Mouse (Mus musculus): ENCODE results near the gene Pbx3. TPM values are rescaled to one million over a fixed set of nuclear protein-coding genes. Genes with fewer than 3 reads are reported as not detected.

Gene Pbx3
- polyA plus RNA-seq, 1 experiment from 2014 or later: 21.3 TPM

DNA sequence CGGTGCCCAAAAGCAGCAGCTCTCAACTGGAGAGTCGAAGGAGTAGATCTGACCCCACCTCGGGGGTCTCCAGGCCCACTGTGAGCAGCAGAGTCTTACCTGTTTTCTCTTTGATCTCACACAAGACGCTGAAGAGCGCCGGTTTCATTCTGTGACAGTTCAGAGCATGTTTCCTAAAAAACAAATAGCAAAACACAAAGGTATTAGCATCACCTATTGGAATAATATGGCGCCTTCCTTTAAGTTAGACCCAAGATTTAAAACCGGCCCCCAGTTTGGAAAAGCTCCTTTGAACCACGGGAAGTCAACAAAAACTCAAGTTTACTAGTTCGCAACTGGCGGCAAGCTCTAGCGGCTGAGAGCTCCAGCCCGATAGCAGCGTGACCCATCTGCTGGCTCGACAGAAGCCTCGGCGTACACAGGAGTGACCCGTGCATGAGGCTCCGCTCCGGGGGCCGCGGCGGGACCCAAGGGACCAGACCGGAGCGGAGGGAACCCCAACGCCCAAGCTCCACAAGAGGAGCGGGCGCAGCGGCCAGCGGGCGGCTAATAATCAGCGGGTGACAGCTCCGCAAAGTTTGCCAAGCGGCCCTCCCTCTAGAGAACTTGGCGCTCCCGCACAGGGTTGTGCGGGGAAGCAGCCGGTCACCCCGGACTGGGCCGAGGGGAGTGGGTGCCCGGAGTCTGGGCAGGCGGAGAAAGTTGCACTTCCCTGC lies 2.1 kb downstream of the Pbx3 start:
- Histone ChIP-seq H3K4me3 (replicated peaks; ENCODE audit: low read depth, low read length) (peak overlapping the region; percentile 98), H3K9ac (ENCODE audit: low read depth, low read length) (peak overlapping the region; percentile 95), H3K4me1 (replicated peaks; ENCODE audit: insufficient read depth, low read length) (0 out of 2 replicates have a peak, but pooled peaks cover 5% of the 10 kb centered on the region), H3K9me3 (replicated peaks; ENCODE audit: low read length) (no peaks in the 10 kb centered on the region), H3K36me3 (ENCODE audit: insufficient read depth, low read length) (no peaks in the 10 kb centered on the region), H3K27ac (peak overlapping the region; percentile 97), H3K4me2 (ENCODE audit: low read length) (peak overlapping the region; percentile 95), H3K27me3 (ENCODE audit: insufficient read depth, low read length) (no peaks in the 10 kb centered on the region)
- under 1% methylated on average over 42 of the region's 42 CpGs for WGBS
- no peak for ATAC-seq (replicated peaks; ENCODE audit: low FRiP score, low read depth)
- DNase-seq (ENCODE audit: low spot score): peak; percentile 44
- no peak for TF ChIP-seq CTCF (IDR thresholded peaks at IDR 0.05; ENCODE audit: low read depth)

DNA sequence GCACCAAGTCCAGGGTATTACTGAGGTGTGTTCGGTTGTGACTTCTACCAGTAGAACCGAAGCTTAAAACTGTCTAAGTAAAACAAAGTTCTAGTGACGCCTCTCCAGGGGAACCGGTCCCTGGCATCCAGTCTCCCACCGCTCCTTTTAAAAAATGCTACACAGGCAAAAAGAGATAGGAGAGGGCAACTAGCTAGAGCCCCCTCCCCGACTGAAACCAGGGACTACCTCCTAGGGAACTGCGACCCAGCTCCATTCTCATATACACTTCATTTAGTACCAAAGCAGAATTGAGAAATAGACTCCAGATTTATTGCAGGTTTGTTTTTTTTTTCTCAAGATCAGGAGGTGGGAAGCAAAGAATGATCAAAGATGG lies 2.6 kb downstream of the Pbx3 start:
- Histone ChIP-seq H3K27me3 (ENCODE audit: insufficient read depth, low read length) (no peaks in the 10 kb centered on the region), H3K4me2 (ENCODE audit: low read length) (peak overlapping the region; percentile 95), H3K9ac (ENCODE audit: low read depth, low read length) (peak overlapping the region; percentile 95; the same call in 1 of the 2 replicates), H3K4me3 (replicated peaks; ENCODE audit: low read depth, low read length) (peak overlapping the region; percentile 98), H3K9me3 (replicated peaks; ENCODE audit: low read length) (no peaks in the 10 kb centered on the region), H3K27ac (no peak overlapping the region), H3K36me3 (ENCODE audit: insufficient read depth, low read length) (no peaks in the 10 kb centered on the region), H3K4me1 (replicated peaks; ENCODE audit: insufficient read depth, low read length) (0 out of 2 replicates have a peak, but pooled peaks cover 5% of the 10 kb centered on the region)
- TF ChIP-seq CTCF (IDR thresholded peaks at IDR 0.05; ENCODE audit: low read depth): no peak
- 14% methylated on average over 7 of the region's 7 CpGs for WGBS
- ATAC-seq (replicated peaks; ENCODE audit: low FRiP score, low read depth) (no peak), DNase-seq (ENCODE audit: low spot score) (no peak)

DNA sequence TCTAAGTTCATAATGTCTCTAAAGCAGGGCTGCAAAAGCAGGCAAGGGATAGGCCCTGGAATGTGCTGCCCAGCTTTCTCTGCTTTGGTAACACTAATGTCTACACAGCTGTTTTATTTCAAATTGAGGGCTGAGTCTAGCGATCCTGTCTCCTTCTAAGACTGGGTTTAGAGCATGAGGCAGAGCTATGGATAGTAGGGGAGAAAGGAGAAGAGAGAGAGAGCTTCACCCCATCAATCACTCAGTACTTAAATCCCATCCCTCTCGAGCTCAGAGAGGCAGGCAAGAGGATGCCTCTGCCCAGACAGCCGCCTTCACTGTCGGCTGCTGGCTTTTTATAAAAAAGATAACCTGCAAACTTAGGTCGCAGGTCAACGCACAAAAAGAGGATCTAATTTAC lies 4.5 kb downstream of the Pbx3 start:
- Histone ChIP-seq H3K27me3 (ENCODE audit: insufficient read depth, low read length) (no peaks in the 10 kb centered on the region), H3K36me3 (ENCODE audit: insufficient read depth, low read length) (no peaks in the 10 kb centered on the region), H3K4me2 (ENCODE audit: low read length) (0 out of 2 replicates have a peak overlapping the region, but pooled peaks have one; percentile 0), H3K27ac (no peak overlapping the region), H3K4me1 (replicated peaks; ENCODE audit: insufficient read depth, low read length) (0 out of 2 replicates have a peak, but pooled peaks cover 5% of the 10 kb centered on the region), H3K9ac (ENCODE audit: low read depth, low read length) (no peak overlapping the region), H3K4me3 (replicated peaks; ENCODE audit: low read depth, low read length) (no peak overlapping the region; the same call in 1 of the 2 replicates), H3K9me3 (replicated peaks; ENCODE audit: low read length) (no peaks in the 10 kb centered on the region)
- ATAC-seq (replicated peaks; ENCODE audit: low FRiP score, low read depth): no peak
- no peak for TF ChIP-seq CTCF (IDR thresholded peaks at IDR 0.05; ENCODE audit: low read depth)
- WGBS: 42% methylated on average over 6 of the region's 6 CpGs
- peak; percentile 80 for DNase-seq (ENCODE audit: low spot score)

DNA sequence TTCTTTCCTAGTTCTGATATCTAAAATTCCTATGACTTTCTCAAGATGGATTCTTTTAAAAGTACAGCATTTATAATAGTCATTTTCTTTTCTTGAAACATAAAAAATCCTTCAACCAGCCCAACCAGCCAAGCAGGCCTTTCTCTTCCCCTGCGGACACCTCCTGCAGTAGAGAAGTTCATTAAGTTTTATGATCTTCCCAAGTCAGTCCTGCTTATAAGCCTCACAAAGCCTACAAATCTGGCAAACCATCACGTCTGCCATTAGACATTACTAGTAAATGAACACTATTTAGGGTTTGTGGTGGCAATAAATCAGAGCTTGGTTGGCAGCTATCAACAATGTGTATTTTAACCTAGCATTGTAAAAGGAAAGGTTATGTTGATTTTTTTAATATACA lies 5.9 kb downstream of the Pbx3 start:
- no peak for DNase-seq (ENCODE audit: low spot score)
- Histone ChIP-seq H3K36me3 (ENCODE audit: insufficient read depth, low read length) (no peaks in the 10 kb centered on the region), H3K4me2 (ENCODE audit: low read length) (no peak overlapping the region), H3K27me3 (ENCODE audit: insufficient read depth, low read length) (no peaks in the 10 kb centered on the region), H3K27ac (no peak overlapping the region), H3K9me3 (replicated peaks; ENCODE audit: low read length) (no peaks in the 10 kb centered on the region), H3K4me1 (replicated peaks; ENCODE audit: insufficient read depth, low read length) (0 out of 2 replicates have a peak, but pooled peaks cover 5% of the 10 kb centered on the region), H3K9ac (ENCODE audit: low read depth, low read length) (no peak overlapping the region), H3K4me3 (replicated peaks; ENCODE audit: low read depth, low read length) (no peak overlapping the region)
- WGBS: 43% methylated on average over 2 of the region's 2 CpGs
- no peak for TF ChIP-seq CTCF (IDR thresholded peaks at IDR 0.05; ENCODE audit: low read depth)
- no peak for ATAC-seq (replicated peaks; ENCODE audit: low FRiP score, low read depth)

DNA sequence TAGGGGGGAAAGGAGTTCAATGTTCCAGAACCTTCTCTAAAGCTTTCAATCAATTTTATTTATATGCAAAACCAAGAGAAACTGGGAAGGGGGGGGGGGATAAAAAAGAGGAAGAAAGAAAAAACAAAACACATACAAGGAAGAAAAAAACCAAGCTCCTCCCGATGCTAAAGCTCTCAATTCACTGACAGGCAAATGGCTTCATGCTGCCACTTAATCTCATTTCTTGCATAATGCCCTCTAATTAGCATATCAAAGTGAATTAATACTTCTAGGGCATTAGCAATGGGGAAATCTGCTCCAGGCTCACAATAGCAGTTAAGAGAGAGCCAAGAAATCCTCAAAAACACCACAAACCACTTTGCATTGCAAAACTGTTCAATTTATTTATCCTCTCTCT lies 9.3 kb downstream of the Pbx3 start:
- H3K9me3 ChIP-seq (replicated peaks; ENCODE audit: low read length): no peaks in the 10 kb centered on the region
- TF ChIP-seq CTCF (IDR thresholded peaks at IDR 0.05; ENCODE audit: low read depth): no peak
- H3K4me3 ChIP-seq (replicated peaks; ENCODE audit: low read depth, low read length): no peak overlapping the region
- H3K27me3 ChIP-seq (ENCODE audit: insufficient read depth, low read length): no peaks in the 10 kb centered on the region
- H3K9ac ChIP-seq (ENCODE audit: low read depth, low read length): no peak overlapping the region
- no peak overlapping the region for H3K27ac ChIP-seq
- 30% methylated on average over 1 of the region's 1 CpGs for WGBS
- 0 out of 2 replicates have a peak, but pooled peaks cover under 1% of the 10 kb centered on the region for H3K4me1 ChIP-seq (replicated peaks; ENCODE audit: insufficient read depth, low read length)
- H3K4me2 ChIP-seq (ENCODE audit: low read length): no peak overlapping the region
- no peaks in the 10 kb centered on the region for H3K36me3 ChIP-seq (ENCODE audit: insufficient read depth, low read length)
- DNase-seq (ENCODE audit: low spot score) (no peak), ATAC-seq (replicated peaks; ENCODE audit: low FRiP score, low read depth) (no peak)

DNA sequence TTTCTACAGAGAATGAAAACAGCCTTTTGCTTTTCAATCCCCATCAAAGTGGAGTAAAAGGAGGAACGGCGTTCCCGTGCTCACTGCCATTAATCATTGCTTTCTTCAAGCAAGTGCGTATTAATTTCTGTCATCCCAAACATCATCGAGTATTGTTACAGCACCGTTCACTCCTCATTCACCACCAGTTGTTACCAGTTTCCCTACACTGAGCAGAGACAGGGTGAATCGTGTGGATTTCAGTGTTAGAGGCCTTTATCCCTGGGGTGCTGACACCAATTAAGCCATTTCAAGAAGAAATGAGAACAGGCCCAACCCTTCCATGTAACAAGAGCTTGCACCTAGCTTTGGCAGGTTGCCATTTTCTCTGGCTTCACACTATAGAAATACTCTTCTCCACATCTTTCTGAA lies 17.1 kb downstream of the Pbx3 start:
- H3K27me3 ChIP-seq (ENCODE audit: insufficient read depth, low read length): no peaks in the 10 kb centered on the region
- no peak overlapping the region for H3K27ac ChIP-seq

More for the DNA sequence above, 17.1 kb downstream of the Pbx3 start:
- 27% methylated on average over 7 of the region's 7 CpGs for WGBS
- TF ChIP-seq CTCF (IDR thresholded peaks at IDR 0.05; ENCODE audit: low read depth): no peak
- ATAC-seq (replicated peaks; ENCODE audit: low FRiP score, low read depth): no peak
- H3K4me2 ChIP-seq (ENCODE audit: low read length): no peak overlapping the region
- no peak overlapping the region for H3K4me3 ChIP-seq (replicated peaks; ENCODE audit: low read depth, low read length)
- no peaks in the 10 kb centered on the region for H3K4me1 ChIP-seq (replicated peaks; ENCODE audit: insufficient read depth, low read length)
- peak; percentile 64 for DNase-seq (ENCODE audit: low spot score)
- no peaks in the 10 kb centered on the region for H3K36me3 ChIP-seq (ENCODE audit: insufficient read depth, low read length)
- H3K9ac ChIP-seq (ENCODE audit: low read depth, low read length): no peak overlapping the region
- no peaks in the 10 kb centered on the region for H3K9me3 ChIP-seq (replicated peaks; ENCODE audit: low read length)
